Mouse (Mus musculus) embryonic facial prominence, embryonic 12.5 days (tissue): ENCODE measurements around the gene Tac4. TPM values are rescaled to one million over a fixed set of nuclear protein-coding genes. Genes with fewer than 3 reads are reported as not detected.

Source experiments
- ATAC-seq: fragments of 200-750 bp; cut with Nextera tagmentation; 2 replicates; pipeline ENCODE4 v1.8.0; 2017; ENCODE audit not compliant: insufficient number of reproducible peaks, insufficient read depth, low FRiP score, low TSS enrichment
- H3K27ac ChIP-seq: fragments of 300-500 bp; sonication (generic); 2 replicates; pipeline ENCODE4 v1.5.1; 2016; ENCODE audit warnings: mild to moderate bottlenecking
- H3K27me3 ChIP-seq: fragments of 300-500 bp; sonication (generic); 2 replicates; pipeline ENCODE4 v1.6.1; 2016; ENCODE audit warnings: mild to moderate bottlenecking, moderate library complexity
- H3K36me3 ChIP-seq: fragments of 300-500 bp; sonication (generic); 2 replicates; pipeline ENCODE4 v1.6.1; 2016; ENCODE audit warnings: mild to moderate bottlenecking
- H3K4me1 ChIP-seq: fragments of 300-500 bp; sonication (generic); 2 replicates; pipeline ENCODE4 v1.6.1; 2016
- H3K4me2 ChIP-seq: fragments of 300-500 bp; sonication (generic); replicated peaks from 2 replicates; pipeline ENCODE4 v1.6.1; 2016; ENCODE audit warnings: mild to moderate bottlenecking, moderate library complexity
- H3K4me3 ChIP-seq: fragments of 300-500 bp; sonication (generic); 2 replicates; pipeline ENCODE4 v1.5.1; 2016; ENCODE audit warnings: mild to moderate bottlenecking
- H3K9ac ChIP-seq: fragments of 300-500 bp; sonication (generic); 2 replicates; pipeline ENCODE4 v1.6.1; 2016; ENCODE audit warnings: mild to moderate bottlenecking, moderate library complexity
- H3K9me3 ChIP-seq: fragments of 300-500 bp; sonication (generic); 2 replicates; pipeline ENCODE4 v1.6.1; 2016; ENCODE audit warnings: mild to moderate bottlenecking, moderate library complexity
- WGBS: fragments of 180-500 bp; shearing (Covaris S2); methylation state at CpG from one replicate; pipeline ENCODE4 v1.1.7; 2016; 5-methylcytosine and 5-hydroxymethylcytosine counted together
- polyA plus RNA-seq: library from polyadenylated mRNA; unstranded; fragments of >200 nt; fragmentation: Nextera tagmentation; extraction: Ambion mirVana; gene quantifications from 2 replicates; pipeline ENCODE4 v1.2.1, GENCODE M21; 2016

The Tac4 gene
- polyA plus RNA-seq, 1 experiment from 2014 or later, result 0.29 TPM

DNA sequence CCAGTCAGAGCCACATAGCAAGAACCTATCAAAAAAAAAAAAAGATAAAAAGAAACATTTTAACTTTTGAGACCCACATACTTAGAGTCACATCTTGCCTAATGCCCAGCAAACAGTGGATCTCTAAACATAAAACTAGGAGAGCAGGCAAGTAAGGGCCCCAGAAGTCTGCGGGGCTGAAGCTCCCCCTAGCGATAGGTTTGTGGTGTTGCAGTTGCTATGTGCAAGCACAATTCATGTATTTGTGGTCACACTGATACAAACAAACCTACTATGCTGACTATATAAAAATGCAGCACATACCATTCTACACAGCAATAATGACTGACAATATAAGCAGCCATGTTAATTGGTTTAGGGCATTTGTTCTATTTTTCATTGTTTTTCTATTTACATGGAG is 36.8 kb downstream of the Tac4 start:
- H3K4me2 ChIP-seq, result no peak overlapping the region
- no peaks in the 10 kb centered on the region for H3K4me1 ChIP-seq
- H3K27ac ChIP-seq, result no peak overlapping the region
- no peak overlapping the region for H3K9ac ChIP-seq
- no peaks in the 10 kb centered on the region for H3K27me3 ChIP-seq
- H3K36me3 ChIP-seq, result peaks cover 77% of the 10 kb centered on the region
- 27% methylated on average over 2 of the region's 2 CpGs for WGBS
- ATAC-seq, result no peak
- no peak overlapping the region for H3K4me3 ChIP-seq
- H3K9me3 ChIP-seq, result no peaks in the 10 kb centered on the region

DNA sequence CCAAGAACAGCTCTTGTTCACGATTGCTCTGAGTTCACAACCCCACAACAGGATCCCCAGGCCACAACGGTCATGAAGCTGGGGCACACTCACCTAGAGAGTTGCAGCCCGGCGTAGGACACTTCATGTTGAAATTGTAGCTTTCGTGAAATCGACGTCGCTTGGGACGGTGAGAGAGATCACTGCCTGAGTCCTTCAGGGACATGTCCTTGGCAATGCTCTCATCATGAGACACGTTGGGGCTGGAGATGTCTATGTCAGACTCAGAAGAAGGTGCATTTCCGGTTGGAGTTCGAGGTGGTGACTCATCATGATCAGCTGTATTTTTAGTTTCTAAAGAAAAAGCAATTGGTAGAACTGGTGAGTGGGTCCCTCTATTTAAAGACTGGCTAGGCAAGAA is 38.6 kb downstream of the Tac4 start:
- 92% methylated on average over 12 of the region's 12 CpGs for WGBS
- H3K36me3 ChIP-seq, result peaks cover 63% of the 10 kb centered on the region

DNA sequence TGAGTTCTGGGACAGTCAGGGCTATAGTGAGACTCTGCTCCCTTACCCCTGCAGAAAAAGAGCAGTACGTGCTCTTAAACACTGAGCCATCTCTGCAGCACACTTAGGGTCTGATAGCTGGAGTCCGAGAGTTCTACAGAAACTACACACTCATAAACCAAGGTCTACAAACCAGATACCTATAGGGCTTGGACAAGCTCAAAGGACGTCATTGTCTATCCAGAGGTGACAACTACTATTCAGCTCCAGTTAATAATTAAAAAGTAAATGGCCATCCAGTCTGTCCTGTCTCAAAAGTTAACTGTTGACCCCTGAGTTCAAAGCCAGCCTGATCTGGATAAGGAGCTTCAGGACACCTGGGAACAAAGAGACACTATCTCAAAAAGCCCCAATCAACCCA is 40.4 kb downstream of the Tac4 start:
- Histone ChIP-seq H3K4me1 (no peaks in the 10 kb centered on the region), H3K4me3 (no peak overlapping the region), H3K9me3 (no peaks in the 10 kb centered on the region), H3K27me3 (no peaks in the 10 kb centered on the region), H3K27ac (no peak overlapping the region), H3K36me3 (peaks cover 66% of the 10 kb centered on the region), H3K4me2 (no peak overlapping the region), H3K9ac (no peak overlapping the region)
- 96% methylated on average over 3 of the region's 3 CpGs for WGBS
- ATAC-seq, result no peak

More for the DNA sequence above, 38.6 kb downstream of the Tac4 start:
- H3K4me2 ChIP-seq, result no peak overlapping the region
- ATAC-seq, result no peak
- H3K4me1 ChIP-seq, result no peaks in the 10 kb centered on the region
- H3K9ac ChIP-seq, result no peak overlapping the region
- no peak overlapping the region for H3K27ac ChIP-seq
- no peaks in the 10 kb centered on the region for H3K27me3 ChIP-seq
- no peaks in the 10 kb centered on the region for H3K9me3 ChIP-seq
- no peak overlapping the region for H3K4me3 ChIP-seq

DNA sequence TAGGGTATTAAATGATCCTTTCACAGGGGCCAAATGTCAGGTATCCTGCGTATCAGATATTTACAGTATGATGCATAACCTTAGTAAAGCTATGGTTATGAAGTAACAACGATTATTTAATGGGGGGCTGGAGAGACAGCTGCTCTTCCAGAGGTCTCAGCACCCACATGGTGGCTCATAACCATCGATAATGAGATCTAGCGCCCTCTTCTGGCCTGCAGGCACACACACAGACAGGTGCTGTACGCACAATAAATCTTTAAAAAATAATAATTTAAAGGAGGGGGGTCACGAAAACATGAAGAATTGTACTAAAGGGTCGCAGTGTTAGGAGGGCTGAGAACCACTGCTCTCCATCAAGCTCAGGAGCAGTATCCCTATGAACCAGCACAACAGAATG is 44.3 kb downstream of the Tac4 start:
- peaks cover 6% of the 10 kb centered on the region; the same call in 1 of the 2 replicates for H3K4me1 ChIP-seq
- WGBS, result 93% methylated on average over 7 of the region's 7 CpGs
- peaks cover 36% of the 10 kb centered on the region for H3K36me3 ChIP-seq
- no peaks in the 10 kb centered on the region for H3K27me3 ChIP-seq
- no peak overlapping the region for H3K4me2 ChIP-seq
- no peak overlapping the region for H3K27ac ChIP-seq
- H3K4me3 ChIP-seq, result no peak overlapping the region
- no peaks in the 10 kb centered on the region for H3K9me3 ChIP-seq
- ATAC-seq, result no peak
- no peak overlapping the region for H3K9ac ChIP-seq

DNA sequence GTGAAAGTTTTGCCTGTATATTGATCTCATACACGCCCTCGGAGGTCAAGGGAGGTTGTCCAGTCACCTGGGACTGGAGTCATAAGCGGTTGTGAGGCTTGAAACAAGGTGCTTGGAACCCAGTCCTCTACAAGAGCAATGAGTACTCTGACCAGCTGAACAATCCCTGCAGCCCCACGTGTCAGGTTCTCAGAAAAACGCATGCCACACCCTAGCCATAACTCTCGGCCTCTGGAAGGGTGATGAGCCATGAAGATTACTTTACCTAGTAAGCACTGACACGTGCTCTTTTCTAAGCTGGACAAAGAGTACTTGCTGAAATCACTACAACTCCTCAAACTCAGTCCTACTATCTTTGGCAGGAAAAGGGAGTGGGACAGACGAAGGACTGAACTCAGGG is 46.2 kb downstream of the Tac4 start:
- H3K9ac ChIP-seq, result no peak overlapping the region
- H3K27me3 ChIP-seq, result no peaks in the 10 kb centered on the region
- H3K4me1 ChIP-seq, result peaks cover 15% of the 10 kb centered on the region
- WGBS, result 90% methylated on average over 8 of the region's 8 CpGs
- no peaks in the 10 kb centered on the region for H3K9me3 ChIP-seq
- H3K4me2 ChIP-seq, result no peak overlapping the region
- H3K27ac ChIP-seq, result no peak overlapping the region
- no peak overlapping the region for H3K4me3 ChIP-seq
- H3K36me3 ChIP-seq, result peaks cover 17% of the 10 kb centered on the region
- ATAC-seq, result no peak

DNA sequence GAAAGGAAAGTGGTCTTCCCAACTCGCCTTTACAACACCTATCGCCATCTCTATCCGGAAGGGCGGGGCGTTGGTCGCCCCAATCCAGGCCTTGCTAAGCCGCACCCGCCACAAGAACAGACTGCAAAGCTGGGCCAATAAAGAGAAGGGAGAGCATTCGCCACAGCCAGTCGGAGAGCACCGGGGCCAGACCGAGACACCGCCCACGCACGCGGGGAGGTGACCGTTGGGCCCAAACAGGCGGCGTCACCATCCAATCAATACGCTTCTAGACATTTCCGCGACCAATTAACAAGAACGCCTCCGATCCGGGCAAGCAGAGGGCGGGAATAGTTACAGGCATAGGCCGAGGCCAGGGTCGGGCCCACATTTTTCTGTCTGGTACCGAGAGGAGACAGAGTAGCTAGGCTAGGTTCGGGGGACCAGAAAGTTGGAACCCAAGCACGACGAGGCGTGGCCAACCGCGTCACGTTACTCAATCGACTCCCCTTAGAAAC is 48.2 kb downstream of the Tac4 start:
- 0% methylated on average over 37 of the region's 37 CpGs for WGBS
- Histone ChIP-seq H3K4me1 (peaks cover 15% of the 10 kb centered on the region), H3K9me3 (no peaks in the 10 kb centered on the region), H3K27me3 (no peaks in the 10 kb centered on the region), H3K36me3 (peaks cover 7% of the 10 kb centered on the region), H3K4me3 (peak overlapping the region; percentile 91), H3K9ac (peak overlapping the region; percentile 97), H3K4me2 (peak overlapping the region; percentile 59), H3K27ac (peak overlapping the region; percentile 94)
- peak; percentile 96 for ATAC-seq

DNA sequence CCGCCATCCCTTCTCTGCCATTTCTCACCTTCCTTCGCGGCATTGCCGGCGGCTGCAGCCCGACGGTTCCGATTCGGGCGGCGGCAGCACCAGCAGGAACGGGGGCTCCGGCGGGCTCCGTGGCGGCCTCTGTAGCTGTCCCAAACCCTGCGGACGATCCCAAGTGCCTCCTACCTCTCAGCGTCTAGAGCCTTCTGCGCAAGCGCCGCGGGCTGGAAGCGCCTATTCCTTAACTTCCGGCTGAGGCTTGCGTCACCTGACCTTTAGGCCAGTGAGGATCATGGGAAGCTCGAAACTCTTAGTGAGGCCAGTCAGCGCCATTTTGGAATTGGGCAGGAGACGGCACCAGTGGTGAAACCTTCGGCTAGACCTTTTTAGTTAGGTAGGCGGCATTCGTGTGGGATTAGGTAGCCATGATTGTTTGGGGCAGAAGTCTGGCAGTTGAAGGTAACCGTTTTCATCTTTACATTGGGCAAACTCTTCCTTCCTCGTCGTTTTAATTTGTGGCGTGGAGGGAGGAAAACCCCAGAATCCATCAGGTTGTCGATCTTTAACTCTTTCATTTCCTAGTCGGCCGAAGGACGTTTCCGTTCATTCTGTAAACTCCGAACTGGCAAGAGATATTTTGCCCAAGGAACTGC is 48.8 kb downstream of the Tac4 start, which contains the start of gene Kat7:
Kat7 (minus strand) TSS at position 240 of the 641 bp plus-strand sequence.
- under 1% methylated on average over 42 of the region's 42 CpGs for WGBS
- Histone ChIP-seq H3K36me3 (peaks cover 7% of the 10 kb centered on the region), H3K9me3 (no peaks in the 10 kb centered on the region), H3K4me1 (peaks cover 15% of the 10 kb centered on the region), H3K4me2 (peak within 1 kb of the TSS; percentile 62), H3K27ac (peak within 1 kb of the TSS; percentile 94), H3K27me3 (no peaks in the 10 kb centered on the region), H3K9ac (peak within 1 kb of the TSS; percentile 97), H3K4me3 (peak within 1 kb of the TSS; percentile 91)
- ATAC-seq, result peak; percentile 90

DNA sequence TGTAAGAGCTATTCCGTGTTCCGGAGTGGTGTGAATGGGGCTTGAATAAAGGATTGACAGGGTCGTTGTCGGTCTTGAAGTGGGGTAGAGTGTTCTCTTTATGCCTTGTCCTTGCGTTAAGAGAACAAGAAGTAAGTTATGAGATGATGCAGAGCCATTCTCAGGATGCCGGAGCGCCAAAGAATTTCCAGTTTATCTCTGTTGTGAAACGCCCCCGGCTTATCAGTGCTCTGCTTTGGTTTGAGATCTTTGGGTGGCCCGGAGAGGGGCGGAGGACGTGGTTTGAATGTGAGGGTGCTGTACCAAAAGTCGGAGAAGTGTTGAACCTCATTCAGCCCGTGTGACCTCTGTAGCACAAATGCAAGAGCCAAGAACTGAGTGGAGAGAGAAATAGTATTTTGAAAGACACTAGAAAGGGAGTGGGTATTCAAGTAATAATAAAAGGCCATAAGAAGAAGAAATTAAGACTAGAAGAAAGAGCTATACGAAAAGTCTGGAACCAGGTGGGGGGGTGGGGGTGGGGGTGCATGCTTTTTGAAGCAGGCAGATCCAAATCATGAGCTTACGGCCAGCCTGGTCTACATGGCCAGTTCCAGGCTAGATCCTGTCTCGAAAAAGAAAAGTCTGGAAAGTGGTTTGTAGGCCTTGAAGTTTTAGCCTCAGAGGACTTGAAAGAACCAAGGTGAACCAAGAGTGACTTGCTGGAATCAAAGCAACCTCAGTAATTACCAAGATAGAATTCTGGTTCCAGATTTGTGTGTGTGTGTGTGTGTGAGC is 49.5 kb downstream of the Tac4 start:
- no peaks in the 10 kb centered on the region for H3K27me3 ChIP-seq
- H3K27ac ChIP-seq, result peak overlapping the region; percentile 86
- WGBS, result 5% methylated on average over 17 of the region's 17 CpGs
- H3K4me3 ChIP-seq, result peak overlapping the region; percentile 91
- H3K36me3 ChIP-seq, result peaks cover 1% of the 10 kb centered on the region
- peaks cover 15% of the 10 kb centered on the region for H3K4me1 ChIP-seq
- H3K9me3 ChIP-seq, result no peaks in the 10 kb centered on the region
- H3K4me2 ChIP-seq, result peak overlapping the region; percentile 62
- ATAC-seq, result no peak; the same call in 1 of the 2 replicates
- peak overlapping the region; percentile 63 for H3K9ac ChIP-seq

DNA sequence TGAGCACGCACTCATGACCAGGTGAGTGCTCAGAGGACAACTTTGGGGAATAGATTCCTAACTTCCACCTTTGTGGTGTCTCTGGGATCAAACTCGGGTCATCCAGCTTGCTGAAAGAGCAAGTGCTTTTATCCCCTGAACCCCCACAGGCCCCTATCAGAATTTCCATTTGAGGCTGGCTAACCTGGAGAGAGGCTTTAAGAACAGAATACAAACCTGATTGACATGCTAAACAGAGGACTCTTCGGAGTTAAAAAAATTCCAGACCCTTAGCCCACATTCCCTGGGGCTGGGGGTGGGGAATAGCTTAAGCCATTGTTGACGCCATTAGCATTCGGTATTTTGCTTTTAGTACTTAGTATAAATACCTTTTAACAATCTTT is 50.1 kb downstream of the Tac4 start:
- H3K36me3 ChIP-seq, result no peaks in the 10 kb centered on the region
- peak overlapping the region; percentile 63; the same call in 1 of the 2 replicates for H3K9ac ChIP-seq
- 26% methylated on average over 5 of the region's 5 CpGs for WGBS
- H3K27me3 ChIP-seq, result no peaks in the 10 kb centered on the region
- peak overlapping the region; percentile 91 for H3K4me3 ChIP-seq
- no peaks in the 10 kb centered on the region for H3K9me3 ChIP-seq
- peak overlapping the region; percentile 62 for H3K4me2 ChIP-seq
- H3K27ac ChIP-seq, result no peak overlapping the region
- ATAC-seq, result no peak
- peaks cover 15% of the 10 kb centered on the region for H3K4me1 ChIP-seq

DNA sequence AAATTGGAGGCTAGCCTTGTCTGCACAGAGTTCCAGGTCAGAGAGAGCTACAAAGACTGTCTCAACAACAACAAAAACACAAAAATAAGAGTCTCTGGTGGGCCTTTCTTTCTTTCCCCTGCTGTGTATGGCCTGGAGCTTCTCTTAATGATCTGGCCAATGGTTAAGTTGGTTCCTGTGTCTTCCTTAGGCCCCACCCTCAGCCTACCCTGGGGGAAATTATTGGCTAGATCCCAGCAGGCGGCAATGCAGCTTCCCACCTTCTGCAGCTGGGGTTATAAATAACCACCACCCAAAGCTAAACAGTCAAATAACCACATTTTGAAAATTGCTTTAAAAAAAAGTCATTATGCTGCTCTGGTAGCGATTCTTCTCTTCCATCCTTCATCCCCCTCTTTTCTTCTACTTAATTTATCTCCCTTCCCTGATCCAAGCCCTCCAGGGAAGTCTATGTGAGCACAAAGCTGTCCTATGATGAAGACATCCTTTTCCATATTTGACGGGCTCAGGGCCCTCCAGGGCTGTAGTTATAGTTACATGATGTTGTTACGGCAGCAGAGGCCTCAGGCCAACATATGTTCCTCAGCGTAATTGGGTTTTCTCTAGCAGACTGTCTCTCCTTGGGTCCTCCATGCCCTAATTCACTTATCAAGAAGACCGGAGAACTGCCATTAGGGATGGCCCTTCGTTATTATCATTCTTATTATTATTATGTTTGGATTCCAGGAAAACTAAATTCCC is 54.1 kb downstream of the Tac4 start:
- H3K4me3 ChIP-seq, result no peak overlapping the region
- 78% methylated on average over 7 of the region's 7 CpGs for WGBS
- H3K27me3 ChIP-seq, result no peaks in the 10 kb centered on the region

DNA sequence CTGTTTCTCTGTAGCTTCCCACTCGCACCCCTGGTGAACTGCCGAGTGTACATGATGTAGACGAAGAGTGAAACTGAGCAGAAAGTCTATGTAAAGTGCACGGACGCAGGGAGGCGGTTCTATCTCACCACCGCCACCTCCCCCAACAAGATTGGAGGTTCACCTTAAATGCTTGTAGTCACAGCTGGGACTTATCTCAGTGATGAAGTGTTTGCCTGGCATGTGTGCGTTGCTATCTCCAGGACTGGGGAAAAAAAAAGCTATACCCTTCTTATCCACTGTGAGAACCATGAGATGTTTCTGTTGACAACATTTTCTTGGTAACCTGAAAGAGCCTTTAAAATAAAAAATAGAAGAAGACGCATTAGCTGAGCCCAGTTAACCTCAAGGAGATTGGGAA is 56.8 kb downstream of the Tac4 start:
- Histone ChIP-seq H3K9me3 (no peaks in the 10 kb centered on the region), H3K4me2 (no peak overlapping the region), H3K4me1 (no peaks in the 10 kb centered on the region), H3K27me3 (no peaks in the 10 kb centered on the region), H3K36me3 (no peaks in the 10 kb centered on the region), H3K4me3 (no peak overlapping the region), H3K9ac (no peak overlapping the region), H3K27ac (no peak overlapping the region)
- WGBS, result 87% methylated on average over 9 of the region's 9 CpGs
- ATAC-seq, result no peak

More for the DNA sequence above, 54.1 kb downstream of the Tac4 start:
- H3K4me1 ChIP-seq, result peaks cover 9% of the 10 kb centered on the region
- H3K4me2 ChIP-seq, result no peak overlapping the region
- H3K9ac ChIP-seq, result no peak overlapping the region
- no peaks in the 10 kb centered on the region for H3K9me3 ChIP-seq
- no peaks in the 10 kb centered on the region for H3K36me3 ChIP-seq
- ATAC-seq, result no peak
- no peak overlapping the region for H3K27ac ChIP-seq
